Mouse (Mus musculus) heart, adult 2 months (tissue): Measurements from ENCODE around the gene Gm4792. TPM values are rescaled to one million over a fixed set of nuclear protein-coding genes. Genes with fewer than 3 reads are reported as not detected.

Experiments used
- DNase-seq, 2 experiments: peaks; one replicate each; pipeline ENCODE4 v3.0.0; 2021
- H3K27ac ChIP-seq: fragments of 200-600 bp; 2 replicates; pipeline ENCODE4 v1.8.1; 2022
- H3K27me3 ChIP-seq: fragments of 200-500 bp; 2 replicates; pipeline ENCODE4 v1.6.1; 2012; ENCODE audit warnings: mild to moderate bottlenecking, low read length, inconsistent platforms, mixed read lengths; ENCODE audit not compliant: control insufficient read depth, insufficient read depth
- H3K36me3 ChIP-seq: fragments of 200-500 bp; 2 replicates; pipeline ENCODE4 v1.6.1; 2012; ENCODE audit warnings: low read length, inconsistent platforms; ENCODE audit not compliant: control insufficient read depth, insufficient read depth
- H3K4me1 ChIP-seq: fragments of 200-500 bp; 2 replicates; pipeline ENCODE4 v1.6.1; 2011; ENCODE audit warnings: low read length; ENCODE audit not compliant: control insufficient read depth, insufficient read depth
- H3K4me3 ChIP-seq: fragments of 200-600 bp; 2 replicates; pipeline ENCODE4 v1.8.1; 2022
- H3K79me2 ChIP-seq: fragments of 200-500 bp; replicated peaks from 2 replicates; pipeline ENCODE4 v1.6.1; 2012; ENCODE audit warnings: mild to moderate bottlenecking, inconsistent platforms, low read length, moderate library complexity, mixed read lengths; ENCODE audit not compliant: control insufficient read depth, insufficient read depth
- H3K9ac ChIP-seq: fragments of 200-500 bp; 2 replicates; pipeline ENCODE4 v1.6.1; 2012; ENCODE audit warnings: low read depth, mild to moderate bottlenecking, control low read depth, inconsistent platforms, low read length, mixed read lengths
- CTCF ChIP-seq: fragments of 200-600 bp; IDR thresholded peaks from 2 replicates; pipeline ENCODE4 v1.8.1; 2022; ENCODE audit warnings: antibody characterized with exemption, mild to moderate bottlenecking, moderate library complexity
- EP300 ChIP-seq: fragments of 200-500 bp; IDR thresholded peaks from 2 replicates; pipeline ENCODE4 v1.6.1; 2011; ENCODE audit warnings: low read depth, low read length, control low read depth; ENCODE audit not compliant: insufficient read depth
- POLR2A ChIP-seq: fragments of 200-500 bp; IDR thresholded peaks from 2 replicates; pipeline ENCODE4 v1.6.1; 2011; ENCODE audit warnings: mild to moderate bottlenecking, low read depth, low read length, control low read depth; ENCODE audit not compliant: insufficient read depth
- WGBS: fragments of 180-500 bp; shearing (Covaris S2); methylation state at CpG from one replicate; pipeline ENCODE4 v1.1.7; 2018; 5-methylcytosine and 5-hydroxymethylcytosine counted together
- intact Hi-C: fragments of 180-260 bp; cut with DNase I; formaldehyde crosslinking; loops from one replicate; pipeline ENCODE4 v1.15.1; 2025
- polyA plus RNA-seq: library from polyadenylated mRNA; depleted of rRNA; stranded (reverse); fragments of >200 nt; gene quantifications from 2 replicates; pipeline ENCODE4 v1.2.3, GENCODE M21; 2012
- total RNA-seq, 2 experiments: library from RNA; stranded (reverse); gene quantifications; 2 replicates each; pipeline ENCODE4 v1.2.3; 2021

Gm4792 gene
- total and polyA plus RNA-seq, 3 experiments: not detected

DNA sequence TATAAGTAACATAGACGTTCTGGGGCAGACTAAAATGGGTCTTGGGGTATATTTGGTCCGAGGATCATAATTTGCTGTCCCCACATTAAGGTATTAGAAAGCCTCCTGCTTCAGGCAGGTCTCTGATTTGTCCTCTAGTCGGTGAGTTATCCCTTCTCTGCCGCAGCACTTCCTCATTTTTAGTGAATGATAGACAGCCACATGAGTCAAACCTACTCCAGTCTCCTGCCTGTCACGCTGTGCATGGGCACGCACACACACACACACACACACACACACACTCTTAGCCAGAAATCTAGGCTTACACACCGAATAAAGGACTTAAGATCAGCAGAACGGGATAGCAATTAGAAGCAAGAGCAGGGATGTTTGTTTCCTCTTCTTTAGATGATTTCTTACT lies 34.8 kb upstream of the Gm4792 start:
- intact Hi-C loops: no loop called here
- 75% methylated on average over 8 of the region's 8 CpGs for WGBS
- no peak overlapping the region for H3K4me3 ChIP-seq
- H3K27me3 ChIP-seq: no peaks in the 10 kb centered on the region
- no peak overlapping the region for H3K27ac ChIP-seq
- no peaks in the 10 kb centered on the region for H3K4me1 ChIP-seq
- no peak for DNase-seq
- H3K9ac ChIP-seq: no peak overlapping the region
- no peak for TF ChIP-seq EP300
- no peak for TF ChIP-seq POLR2A
- TF ChIP-seq CTCF: no peak
- no peaks in the 10 kb centered on the region for H3K79me2 ChIP-seq
- H3K36me3 ChIP-seq: no peaks in the 10 kb centered on the region

DNA sequence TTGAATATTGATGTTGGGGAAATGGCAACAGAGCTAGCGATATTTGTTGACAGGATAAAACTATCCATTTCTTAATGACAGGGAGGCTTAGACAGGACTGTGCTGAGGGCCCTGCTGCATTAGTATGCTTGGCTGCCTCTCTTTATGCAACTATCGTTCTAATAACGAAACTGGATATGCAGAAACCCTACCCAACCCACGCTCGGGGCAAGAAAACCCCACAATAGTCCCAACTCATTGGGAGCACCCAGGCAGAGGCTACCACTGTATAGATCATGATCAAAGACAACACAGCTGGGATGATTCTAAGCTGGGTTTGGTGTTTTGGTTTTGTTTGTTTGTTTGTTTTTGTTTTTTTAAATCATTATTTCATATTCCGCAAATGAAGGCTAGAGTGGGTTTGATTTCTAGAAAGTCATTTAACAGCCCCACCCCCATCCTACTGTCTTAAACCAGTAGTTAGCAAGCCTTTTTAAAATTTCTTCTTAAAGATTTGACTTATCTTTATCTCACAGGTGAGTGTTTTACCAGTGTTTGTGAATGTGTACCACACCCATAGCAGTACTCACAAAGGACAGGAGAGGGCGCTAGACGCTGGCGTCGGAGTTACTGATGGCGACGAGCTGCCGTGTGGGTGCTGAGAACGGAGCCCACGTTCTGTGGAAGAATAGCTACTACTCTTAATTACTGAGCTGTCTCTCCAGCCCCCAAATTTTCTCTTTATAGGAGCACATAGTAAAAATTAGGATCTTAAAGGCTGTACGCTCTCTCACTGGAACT lies 34.0 kb upstream of the Gm4792 start:
- WGBS: 85% methylated on average over 16 of the region's 16 CpGs

DNA sequence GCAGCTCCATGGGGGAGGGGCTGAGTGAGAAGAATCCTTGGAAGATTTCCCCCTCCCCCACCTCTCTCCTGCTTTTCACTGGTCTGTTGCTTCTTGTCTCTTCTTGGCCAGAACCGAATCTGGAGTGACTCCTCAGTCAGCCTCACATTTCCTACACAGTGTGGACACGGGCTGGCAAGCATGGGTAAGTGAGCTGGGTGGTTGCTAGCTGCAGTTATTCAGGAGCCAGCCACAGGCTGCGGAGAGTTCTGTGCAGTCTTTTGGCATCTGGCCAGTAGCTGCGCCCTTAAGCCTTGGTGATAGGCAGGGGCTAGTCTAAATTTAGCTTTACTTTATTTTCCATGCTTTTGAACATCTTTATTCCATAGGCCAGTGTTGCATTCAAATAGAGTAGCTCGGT lies 31.5 kb upstream of the Gm4792 start:
- Histone ChIP-seq H3K4me3 (no peak overlapping the region), H3K79me2 (no peaks in the 10 kb centered on the region), H3K4me1 (no peaks in the 10 kb centered on the region), H3K9ac (no peak overlapping the region), H3K36me3 (no peaks in the 10 kb centered on the region), H3K27ac (no peak overlapping the region), H3K27me3 (no peaks in the 10 kb centered on the region)
- TF ChIP-seq EP300 (no peak), CTCF (no peak), POLR2A (no peak)
- intact Hi-C loops: no loop called here
- 11% methylated on average over 5 of the region's 5 CpGs for WGBS
- no peak for DNase-seq

More for the DNA sequence above, 34.0 kb upstream of the Gm4792 start:
- Histone ChIP-seq H3K79me2 (no peaks in the 10 kb centered on the region), H3K4me1 (no peaks in the 10 kb centered on the region), H3K36me3 (no peaks in the 10 kb centered on the region), H3K4me3 (no peak overlapping the region), H3K27ac (no peak overlapping the region), H3K9ac (no peak overlapping the region), H3K27me3 (no peaks in the 10 kb centered on the region)
- intact Hi-C loops: no loop called here
- DNase-seq: no peak
- TF ChIP-seq POLR2A (no peak), CTCF (peak; percentile 20; the same call in 1 of the 2 replicates)

DNA sequence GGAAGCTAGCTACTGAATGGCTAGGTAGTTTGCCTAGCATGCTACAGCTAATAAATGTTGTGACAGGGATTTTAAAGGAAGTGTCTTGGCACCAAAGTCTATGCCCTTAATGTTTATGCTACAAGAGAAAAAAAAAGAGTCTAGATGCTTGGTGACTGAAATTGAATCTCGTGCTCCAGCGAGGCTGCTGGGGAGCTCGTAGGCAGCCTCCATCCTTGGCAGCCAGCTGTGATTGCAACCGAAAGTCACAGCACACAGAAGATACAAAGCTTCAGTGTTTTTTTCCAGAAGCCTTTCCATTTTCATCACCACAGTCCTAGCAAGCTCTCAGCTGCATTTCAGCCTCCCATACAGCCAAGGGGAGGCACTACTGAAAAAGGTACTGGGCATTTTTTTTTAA lies 20.1 kb upstream of the Gm4792 start:
- H3K27me3 ChIP-seq: no peaks in the 10 kb centered on the region
- no peak overlapping the region for H3K4me3 ChIP-seq
- H3K4me1 ChIP-seq: no peaks in the 10 kb centered on the region
- H3K27ac ChIP-seq: no peak overlapping the region
- no peaks in the 10 kb centered on the region for H3K36me3 ChIP-seq
- no peak overlapping the region for H3K9ac ChIP-seq
- intact Hi-C loops: no loop called here
- TF ChIP-seq EP300: no peak
- TF ChIP-seq POLR2A: no peak
- TF ChIP-seq CTCF: no peak
- whole genome bisulfite sequencing: 56% methylated on average over 4 of the region's 4 CpGs
- DNase-seq: no peak
- no peaks in the 10 kb centered on the region for H3K79me2 ChIP-seq

- Histone ChIP-seq H3K79me2 (no peaks in the 10 kb centered on the region), H3K36me3 (no peaks in the 10 kb centered on the region), H3K4me1 (no peaks in the 10 kb centered on the region), H3K9ac (no peak overlapping the region), H3K27me3 (peaks cover 10% of the 10 kb centered on the region), H3K27ac (no peak overlapping the region), H3K4me3 (no peak overlapping the region)
- intact Hi-C loops: no loop called here
- TF ChIP-seq CTCF (no peak), POLR2A (no peak), EP300 (no peak)
- DNase-seq: no peak
- WGBS: 84% methylated on average over 4 of the region's 4 CpGs
Observed at GRCm38 (mm10) chr10:94313146-94313545, 14.6 kb upstream of the Gm4792 start.

DNA sequence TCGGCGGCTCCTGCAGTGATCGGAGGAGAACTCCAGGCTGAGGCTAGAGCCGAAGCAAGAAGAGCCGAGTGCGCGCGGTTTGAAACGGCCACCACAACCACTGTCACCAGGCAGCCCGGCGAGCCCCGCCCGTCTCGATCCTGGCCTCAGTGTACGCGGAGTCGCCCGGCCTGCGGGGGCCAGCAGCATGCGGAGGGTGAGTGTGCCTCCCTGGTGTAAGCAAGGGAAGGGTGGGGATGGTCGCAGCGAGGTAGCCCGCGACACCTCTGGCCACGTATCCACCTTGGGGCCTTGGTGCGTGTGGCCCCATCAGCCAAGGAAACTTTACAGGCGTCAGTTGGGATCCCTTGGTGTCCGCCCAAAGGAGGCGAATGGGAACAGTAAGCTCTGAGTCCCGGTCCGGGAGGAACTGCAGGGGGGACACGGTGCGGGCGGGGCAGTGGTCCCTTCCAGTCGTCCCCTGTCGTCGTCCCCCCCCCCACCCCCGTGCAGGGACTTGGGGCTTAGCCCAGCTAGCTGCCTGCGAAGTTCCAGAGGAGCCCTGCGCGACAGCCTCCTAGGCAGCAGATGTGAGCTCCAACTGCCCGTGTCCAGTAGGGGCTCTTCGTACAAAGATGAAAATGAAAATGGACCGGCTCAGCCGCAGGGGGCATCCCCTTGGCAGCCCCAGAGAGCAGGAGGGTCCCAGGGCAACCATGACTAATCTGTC lies 13.7 kb upstream of the Gm4792 start:
- Histone ChIP-seq H3K27me3 (peaks cover 10% of the 10 kb centered on the region), H3K9ac (peak overlapping the region; percentile 55), H3K4me3 (peak overlapping the region; percentile 41), H3K4me1 (no peaks in the 10 kb centered on the region), H3K79me2 (no peaks in the 10 kb centered on the region), H3K36me3 (no peaks in the 10 kb centered on the region), H3K27ac (no peak overlapping the region)
- WGBS: under 1% methylated on average over 45 of the region's 45 CpGs
- TF ChIP-seq EP300: no peak
- TF ChIP-seq POLR2A: no peak
- TF ChIP-seq CTCF: no peak
- peak; percentile 32 to 48 for DNase-seq
- intact Hi-C loops: no loop called here
